Mouse (Mus musculus) forelimb bud, embryonic 11.5 days (tissue): ENCODE results near the gene Hoxb1.

ENCODE experiments used
- DNase-seq: peaks from one replicate; pipeline ENCODE4 v3.0.0-alpha.2; 2012; ENCODE audit warnings: low read depth, low spot score

Gene Hoxb1

GRCm38 (mm10) chr11:96397806-96398335, 32.3 kb downstream of the Hoxb1 start:
- DNase-seq: no peak

- DNase-seq: no peak
These were observed 34.4 kb downstream of the Hoxb1 start for GRCm38 (mm10) chr11:96399923-96400322.

- no peak for DNase-seq
These were observed 38.6 kb downstream of the Hoxb1 start for GRCm38 (mm10) chr11:96404016-96404604.

GRCm38 (mm10) chr11:96404831-96405230, 39.3 kb downstream of the Hoxb1 start:
- no peak for DNase-seq

DNA sequence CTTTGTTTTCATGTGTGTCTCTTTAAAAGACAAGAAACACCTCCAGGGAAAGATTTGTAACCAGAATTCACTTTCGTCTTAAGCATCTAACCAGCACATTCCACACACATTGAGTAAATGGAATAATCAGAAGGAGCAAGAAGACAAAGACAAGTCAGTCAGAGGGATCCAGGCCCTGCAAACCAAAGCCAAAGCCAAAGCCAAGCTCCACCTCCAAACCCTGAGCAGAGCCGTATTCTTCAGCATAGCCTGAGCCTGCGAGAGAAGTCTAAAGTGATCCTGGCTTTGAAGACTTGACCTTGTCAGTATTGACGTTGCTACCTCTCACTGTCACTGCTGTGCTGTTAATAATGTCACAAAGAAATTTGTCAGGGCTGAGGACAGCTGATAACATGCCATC, 40.0 kb downstream of the Hoxb1 start:
- no peak for DNase-seq

- DNase-seq: peak; percentile 81
These were observed 41.9 kb downstream of the Hoxb1 start for GRCm38 (mm10) chr11:96407191-96408072.

DNA sequence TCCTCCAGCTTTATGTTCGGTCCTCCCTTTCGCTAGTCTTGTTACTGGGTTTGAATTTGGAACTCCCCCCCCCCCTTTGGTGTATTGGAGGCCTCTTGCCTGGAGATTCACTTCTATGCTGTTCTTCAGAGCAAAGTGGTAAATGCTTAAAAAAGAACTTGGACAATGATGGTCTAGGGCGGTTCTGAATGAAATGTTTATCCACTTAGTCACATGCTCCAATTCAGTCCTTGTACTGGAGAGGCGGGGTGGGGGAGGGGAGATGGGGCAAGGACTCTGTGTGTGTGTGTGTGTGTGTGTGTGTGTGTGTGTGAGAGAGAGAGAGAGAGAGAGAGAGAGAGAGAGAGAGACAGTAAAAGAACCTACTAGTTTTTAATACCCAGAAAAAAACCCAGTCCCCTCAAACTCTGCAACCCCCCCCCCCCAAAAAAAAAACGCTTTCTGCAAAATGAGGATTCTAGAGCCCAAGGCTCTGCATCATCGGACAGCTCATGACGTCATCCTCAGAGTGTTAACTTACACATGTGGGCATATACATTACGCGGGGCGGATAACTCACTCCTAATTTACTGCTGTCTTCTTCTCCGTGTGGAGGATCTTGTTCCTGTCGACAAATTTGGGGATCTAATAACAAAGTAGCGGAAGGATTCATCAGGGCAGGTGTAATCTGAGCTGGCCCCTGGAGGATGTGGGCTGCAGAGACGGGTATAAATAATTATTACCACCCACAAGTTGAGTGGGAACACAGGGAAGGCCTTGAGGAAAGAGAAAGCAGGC, 42.9 kb downstream of the Hoxb1 start:
- DNase-seq: no peak

- DNase-seq: no peak
These were observed 45.5 kb downstream of the Hoxb1 start for GRCm38 (mm10) chr11:96411019-96411418.

- DNase-seq: no peak
These were observed 46.4 kb downstream of the Hoxb1 start for GRCm38 (mm10) chr11:96411934-96412333.

- no peak for DNase-seq
These were observed 47.5 kb downstream of the Hoxb1 start for GRCm38 (mm10) chr11:96412941-96413491.

- peak; percentile 74 for DNase-seq
These were observed 48.0 kb downstream of the Hoxb1 start for GRCm38 (mm10) chr11:96413527-96413926.

DNA sequence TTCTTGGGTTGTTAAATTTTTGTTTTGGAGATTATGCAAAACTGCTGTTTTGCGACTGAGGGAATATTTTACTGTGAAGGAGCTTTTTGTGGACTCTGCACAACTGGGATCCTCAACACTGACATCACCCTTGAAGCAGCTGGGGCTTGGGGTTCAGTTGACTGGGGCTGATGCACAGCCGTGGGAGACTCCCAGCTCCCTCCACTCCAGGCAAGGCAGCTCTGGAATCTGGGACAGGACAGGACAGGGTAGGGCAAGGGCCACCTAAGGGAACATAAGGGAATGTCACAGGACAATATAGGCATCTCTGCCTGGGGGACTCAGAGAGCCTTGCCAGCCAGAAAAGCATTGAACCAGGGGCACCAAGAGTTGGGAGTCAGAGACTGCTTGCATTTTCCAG, 48.5 kb downstream of the Hoxb1 start:
- no peak for DNase-seq
